Comparison of ENCODE assay signal across 15 mouse cellular contexts in the genomic region with DNA sequence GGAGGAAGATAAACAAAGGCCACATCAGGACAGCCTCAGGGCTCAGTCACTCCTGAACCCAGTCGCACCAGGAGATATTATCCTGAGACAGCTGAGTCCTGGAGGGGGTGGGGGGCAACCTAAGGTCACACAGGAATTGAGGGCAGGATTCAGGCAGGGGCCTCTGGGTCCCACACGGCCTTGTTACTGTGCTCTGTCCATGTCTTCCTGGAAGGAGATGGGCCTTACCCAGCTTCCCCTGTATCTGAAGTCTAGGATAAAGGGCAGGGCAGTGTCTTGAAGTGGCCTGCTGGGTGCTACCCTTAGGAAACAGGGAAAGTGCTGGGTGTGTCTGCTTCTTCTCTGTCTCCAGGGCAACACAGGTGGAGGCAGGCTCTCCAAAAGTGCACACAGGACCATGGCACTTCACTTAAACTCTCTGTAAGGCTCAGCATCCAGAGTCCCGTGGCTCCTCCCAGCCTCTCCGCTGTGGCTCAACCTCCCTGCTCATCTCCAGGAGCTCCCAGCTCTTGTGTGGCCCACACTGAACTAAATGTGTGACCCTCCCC. TPM values are rescaled to one million over a fixed set of nuclear protein-coding genes. Genes with fewer than 3 reads are reported as not detected.
DNase-seq lines count a peak whose midpoint lies in the region; ATAC-seq and TF ChIP-seq lines count a peak whose summit lies in the region.
"Had no signal": no experiment of that assay in that cellular context is flagged by ENCODE, and none has a peak within 500 bp of the region (broad histone marks: within the 10 kb centered on the region; RNA-seq: fewer than 3 reads in every experiment).

No protein-coding gene starts in this region.

- no peaks in the 10 kb centered on the region for H3K27me3 ChIP-seq in heart, adult 2 months (ENCODE audit: control insufficient read depth, insufficient read depth, low read length)
- H3K27me3 ChIP-seq in heart, embryonic 12.5 days (replicated peaks) = no peaks in the 10 kb centered on the region
- no peaks in the 10 kb centered on the region for H3K27me3 ChIP-seq in hindbrain, embryonic 16.5 days (replicated peaks; ENCODE audit: control insufficient read depth, insufficient read depth, low read length)
- H3K27me3 ChIP-seq: neural tube, embryonic 12.5 days had no signal

- WGBS in heart, adult 2 months = 61% methylated on average over 4 of the region's 4 CpGs
- WGBS in heart, embryonic 12.5 days = 50% methylated on average over 4 of the region's 4 CpGs
- WGBS in hindbrain, embryonic 16.5 days = 63% methylated on average over 4 of the region's 4 CpGs

- intact Hi-C loops in heart, adult 2 months (cut with DNase I) = loop anchor here (1.0 kb wide), 1 partner anchor 9 kb away; no protein-coding TSS in a partner anchor
- intact Hi-C loops in left cerebral cortex, postnatal 25 days (cut with DNase I) = no loop called here

- H3K4me1 ChIP-seq in heart, adult 2 months (ENCODE audit: control insufficient read depth, insufficient read depth, low read length) = peaks cover 35% of the 10 kb centered on the region
- H3K4me1 ChIP-seq in heart, embryonic 12.5 days (replicated peaks) = peaks cover 71% of the 10 kb centered on the region
- peaks cover 38% of the 10 kb centered on the region for H3K4me1 ChIP-seq in brown adipose tissue, adult 24 weeks (ENCODE audit: control insufficient read depth, insufficient read depth, insufficient read length, low read length)
- H3K4me1 ChIP-seq in hindbrain, embryonic 16.5 days (ENCODE audit: control insufficient read depth, insufficient read depth, low read depth, low read length) = peaks cover 75% of the 10 kb centered on the region

- no peaks in the 10 kb centered on the region for H3K79me2 ChIP-seq in heart, adult 2 months (replicated peaks; ENCODE audit: control insufficient read depth, insufficient read depth, low read length)

- peak overlapping the region; percentile 90 for H3K27ac ChIP-seq in heart, adult 2 months
- H3K27ac ChIP-seq in heart, embryonic 12.5 days (ENCODE audit: poor library complexity, severe bottlenecking) = no peak overlapping the region
- peak overlapping the region; percentile 61 for H3K27ac ChIP-seq in brown adipose tissue, adult 24 weeks (replicated peaks; ENCODE audit: low read depth, low read length)
- peak overlapping the region; percentile 84 for H3K27ac ChIP-seq in hindbrain, embryonic 16.5 days (ENCODE audit: low read depth, low read length)
- H3K27ac ChIP-seq: limb, embryonic 12.5 days; neural tube, embryonic 12.5 days had no signal

- no peak for TF ChIP-seq EP300 in heart, adult 2 months (IDR thresholded peaks at IDR 0.05; ENCODE audit: insufficient read depth, low read depth, low read length)

- peak in 1 of 2 experiments; percentile 27 for DNase-seq in heart, adult 2 months
- DNase-seq in lung, postnatal 36 days = peak; percentile 63
- DNase-seq in lung, postnatal 10 days = no peak
- DNase-seq in left cerebral cortex, postnatal 25 days (ENCODE audit: low spot score in 2 of 2) = no peak
- DNase-seq: adrenal gland, postnatal 36 days; heart, postnatal 36 days; kidney, adult 11 months; kidney, postnatal 14 days; liver, postnatal 0 days had no signal

- no peak for TF ChIP-seq CTCF in heart, adult 2 months (IDR thresholded peaks at IDR 0.05)

- H3K36me3 ChIP-seq in heart, adult 2 months (ENCODE audit: control insufficient read depth, insufficient read depth, low read length) = no peaks in the 10 kb centered on the region
- H3K36me3 ChIP-seq in heart, embryonic 12.5 days = no peaks in the 10 kb centered on the region
- no peaks in the 10 kb centered on the region for H3K36me3 ChIP-seq in hindbrain, embryonic 16.5 days (ENCODE audit: control insufficient read depth, insufficient read depth, low read length)
- H3K36me3 ChIP-seq: limb, embryonic 12.5 days had no signal

- H3K9ac ChIP-seq in heart, adult 2 months (ENCODE audit: low read depth, low read length) = no peak overlapping the region
- H3K9ac ChIP-seq in heart, embryonic 12.5 days = no peak overlapping the region
- H3K9ac ChIP-seq in hindbrain, embryonic 16.5 days (ENCODE audit: low read depth, low read length) = peak overlapping the region; percentile 27; the same call in 1 of the 2 replicates
- H3K9ac ChIP-seq: limb, embryonic 12.5 days; liver, postnatal 0 days; neural tube, embryonic 12.5 days had no signal

- TF ChIP-seq POLR2A in heart, adult 2 months (IDR thresholded peaks at IDR 0.05; ENCODE audit: insufficient read depth, low read depth, low read length) = no peak

- ATAC-seq in heart, embryonic 12.5 days (ENCODE audit: insufficient number of reproducible peaks, low FRiP score) = no peak
- ATAC-seq in hindbrain, embryonic 16.5 days = no peak
- ATAC-seq: activated CD4-positive, CD25-positive, alpha-beta regulatory T cell, adult 4 months; liver, postnatal 0 days had no signal

- H3K4me3 ChIP-seq in heart, adult 2 months = no peak overlapping the region
- H3K4me3 ChIP-seq in heart, embryonic 12.5 days = no peak overlapping the region
- H3K4me3 ChIP-seq in brown adipose tissue, adult 24 weeks (ENCODE audit: insufficient read depth, low read depth, low read length) = no peak overlapping the region
- no peak overlapping the region for H3K4me3 ChIP-seq in hindbrain, embryonic 16.5 days (ENCODE audit: low read length)
- H3K4me3 ChIP-seq: limb, embryonic 12.5 days; neural tube, embryonic 12.5 days had no signal

- H3K4me2 ChIP-seq in heart, embryonic 12.5 days = no peak overlapping the region
- no peak overlapping the region for H3K4me2 ChIP-seq in hindbrain, embryonic 16.5 days (ENCODE audit: low read length)
- H3K4me2 ChIP-seq: limb, embryonic 12.5 days; neural tube, embryonic 12.5 days had no signal

- no peaks in the 10 kb centered on the region for H3K9me3 ChIP-seq in heart, embryonic 12.5 days (replicated peaks)
- H3K9me3 ChIP-seq in hindbrain, embryonic 16.5 days (ENCODE audit: control insufficient read depth, low read length) = no peaks in the 10 kb centered on the region
- H3K9me3 ChIP-seq: limb, embryonic 12.5 days; neural tube, embryonic 12.5 days had no signal

RNA-seq across cellular contexts. Expression of a gene that starts 12.0 kb away (rescaled TPM):
- 10 to 100 TPM; 10.1 to 11.6 TPM for total RNA-seq in heart, adult 2 months (2021)
- polyA plus RNA-seq in heart, adult 2 months (2012; rRNA removed) = 16.4 and 17.2 TPM in 2 replicates
- polyA plus RNA-seq in heart, embryonic 12.5 days (2016; fragmentation: Nextera tagmentation; extraction: Ambion mirVana) = 5.8 and 6.0 TPM in 2 replicates
- 6.1 TPM in 2 replicates for polyA plus RNA-seq in brown adipose tissue, adult 24 weeks (2012; ENCODE audit: insufficient read depth, insufficient read length, missing spikeins)
- polyA plus RNA-seq in hindbrain, embryonic 16.5 days (2015; fragmentation: Nextera tagmentation; extraction: Ambion mirVana) = 37.5 and 46.2 TPM in 2 replicates
- 100 to 1,000 TPM; 183 to 184 TPM for total RNA-seq in left cerebral cortex, postnatal 25 days (2021)
